Mouse (Mus musculus) heart, postnatal 0 days (tissue): Measurements from ENCODE around the gene Map3k20. TPM values are rescaled to one million over a fixed set of nuclear protein-coding genes. Genes with fewer than 3 reads are reported as not detected.

ENCODE experiments used
- ATAC-seq: fragments of 200-750 bp; cut with Nextera tagmentation; 2 replicates; pipeline ENCODE4 v1.8.0; 2017; ENCODE audit warnings: low read depth, moderate number of reproducible peaks, moderate library complexity; ENCODE audit not compliant: insufficient read depth
- DNase-seq: peaks from one replicate; pipeline ENCODE4 v3.0.0-alpha.2; 2016; ENCODE audit warnings: low spot score
- H3K27ac ChIP-seq: fragments of 300-500 bp; sonication (generic); 2 replicates; pipeline ENCODE4 v1.5.1; 2014; ENCODE audit warnings: low read depth, mild to moderate bottlenecking
- H3K27me3 ChIP-seq: fragments of 300-500 bp; sonication (generic); 2 replicates; pipeline ENCODE4 v1.6.1; 2014; ENCODE audit warnings: low read length, mixed read lengths; ENCODE audit not compliant: control insufficient read depth, insufficient read depth
- H3K36me3 ChIP-seq: fragments of 300-500 bp; sonication (generic); replicated peaks from 2 replicates; pipeline ENCODE4 v1.6.1; 2014; ENCODE audit warnings: low read length, mixed read lengths; ENCODE audit not compliant: control insufficient read depth, insufficient read depth
- H3K4me1 ChIP-seq: fragments of 300-500 bp; sonication (generic); 2 replicates; pipeline ENCODE4 v1.6.1; 2014; ENCODE audit warnings: antibody characterized with exemption; ENCODE audit not compliant: control insufficient read depth, insufficient read depth
- H3K4me2 ChIP-seq: fragments of 300-500 bp; sonication (generic); 2 replicates; pipeline ENCODE4 v1.6.1; 2014; ENCODE audit warnings: low read depth, mild to moderate bottlenecking, low read length, moderate library complexity
- H3K4me3 ChIP-seq: fragments of 300-500 bp; sonication (generic); 2 replicates; pipeline ENCODE4 v1.5.1; 2014; ENCODE audit warnings: low read depth, low read length
- H3K9ac ChIP-seq: fragments of 300-500 bp; sonication (generic); replicated peaks from 2 replicates; pipeline ENCODE4 v1.6.1; 2014; ENCODE audit warnings: low read depth, low read length, mixed read lengths
- H3K9me3 ChIP-seq: fragments of 300-500 bp; sonication (generic); replicated peaks from 2 replicates; pipeline ENCODE4 v1.6.1; 2016; ENCODE audit warnings: low read length; ENCODE audit not compliant: control insufficient read depth
- CTCF ChIP-seq: IDR thresholded peaks from 2 replicates; pipeline ENCODE4 v1.5.1; 2016; ENCODE audit warnings: antibody characterized with exemption, control low read depth, low read depth
- EP300 ChIP-seq: IDR thresholded peaks from 2 replicates; pipeline ENCODE4 v1.6.1; 2016; ENCODE audit warnings: antibody characterized with exemption, low read depth
- WGBS: fragments of 180-500 bp; shearing (Covaris S2); extraction: QIAGEN DNeasy Blood & Tissue Kit; methylation state at CpG from one replicate; pipeline ENCODE4 v1.1.7; 2014; 5-methylcytosine and 5-hydroxymethylcytosine counted together
- polyA plus RNA-seq: library from polyadenylated mRNA; unstranded; fragments of >200 nt; fragmentation: Nextera tagmentation; extraction: Ambion mirVana; gene quantifications from 2 replicates; pipeline ENCODE4 v1.2.1, GENCODE M21; 2015
- total RNA-seq: library from RNA; depleted of rRNA; stranded (reverse); fragments of >200 nt; gene quantifications from 2 replicates; pipeline ENCODE4 v1.2.3, GENCODE M21; 2014; ENCODE audit warnings: low replicate concordance

Gene Map3k20
- total and polyA plus RNA-seq, 2 experiments from 2014 or later: 26.1 to 95.0 TPM

DNA sequence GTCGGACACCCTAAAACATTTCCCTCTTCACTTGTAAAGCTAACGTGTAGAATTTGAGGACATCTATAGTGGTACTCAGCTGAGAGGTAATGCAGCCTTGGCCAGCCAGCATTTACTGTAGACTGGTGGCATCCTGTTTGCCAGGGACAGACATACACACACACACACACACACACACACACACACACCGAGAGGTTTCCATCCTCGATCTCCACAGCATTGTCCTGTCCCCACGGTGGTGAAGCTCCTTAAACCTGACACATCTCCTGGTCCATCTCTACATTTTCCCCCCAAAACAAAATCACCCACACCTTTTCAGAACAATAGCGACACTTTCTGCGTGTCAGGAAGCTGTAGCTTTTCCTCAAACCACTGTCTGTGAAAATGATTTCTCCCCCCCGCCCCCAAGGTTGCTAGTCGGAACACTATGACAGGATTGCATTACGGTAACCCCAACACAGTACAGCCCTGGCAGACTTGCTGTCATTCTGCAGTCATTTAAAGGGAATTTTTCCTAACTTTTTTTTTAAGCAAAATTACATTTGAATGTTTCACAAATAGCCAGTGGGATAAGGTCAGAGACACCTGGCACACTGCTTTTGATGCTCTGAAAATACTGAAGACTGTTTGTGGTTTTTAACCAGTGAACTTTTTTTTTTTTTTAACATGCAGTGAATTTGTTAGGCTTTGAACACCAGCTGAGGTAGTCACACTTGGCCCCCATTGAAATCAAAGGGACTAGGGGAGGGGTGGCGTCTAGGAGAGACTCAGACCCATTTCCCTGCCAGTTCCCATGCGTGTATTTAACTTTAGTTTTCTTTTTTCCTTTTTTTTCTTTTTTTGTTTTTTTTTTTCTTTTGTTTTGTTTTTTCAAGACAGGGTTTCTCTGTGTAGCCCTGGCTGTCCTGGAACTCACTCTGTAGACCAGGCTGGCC, 120.5 kb downstream of the Map3k20 start:
- H3K4me1 ChIP-seq: no peaks in the 10 kb centered on the region
- no peak for DNase-seq
- H3K4me2 ChIP-seq: no peak overlapping the region
- no peak for ATAC-seq
- H3K36me3 ChIP-seq: peaks cover 41% of the 10 kb centered on the region
- H3K9me3 ChIP-seq: no peaks in the 10 kb centered on the region
- H3K4me3 ChIP-seq: no peak overlapping the region
- TF ChIP-seq CTCF (no peak), EP300 (no peak)
- H3K27me3 ChIP-seq: no peaks in the 10 kb centered on the region
- H3K27ac ChIP-seq: 0 out of 2 replicates have a peak overlapping the region, but pooled peaks have one; percentile 14
- WGBS: 78% methylated on average over 12 of the region's 12 CpGs
- no peak overlapping the region for H3K9ac ChIP-seq

GRCm38 (mm10) chr2:72406701-72407100, 121.3 kb downstream of the Map3k20 start:
- ATAC-seq: no peak
- Histone ChIP-seq H3K4me1 (no peaks in the 10 kb centered on the region), H3K36me3 (peaks cover 34% of the 10 kb centered on the region), H3K27ac (peak overlapping the region; percentile 22; the same call in 1 of the 2 replicates), H3K4me3 (no peak overlapping the region), H3K27me3 (no peaks in the 10 kb centered on the region), H3K9me3 (no peaks in the 10 kb centered on the region), H3K9ac (no peak overlapping the region), H3K4me2 (no peak overlapping the region)
- TF ChIP-seq CTCF (no peak), EP300 (no peak)
- no peak for DNase-seq
- WGBS: 57% methylated on average over 10 of the region's 10 CpGs

GRCm38 (mm10) chr2:72407341-72408092, 122.1 kb downstream of the Map3k20 start:
- DNase-seq (no peak), ATAC-seq (no peak)
- H3K9ac ChIP-seq: no peak overlapping the region
- TF ChIP-seq EP300: no peak
- no peak for TF ChIP-seq CTCF
- no peak overlapping the region for H3K4me3 ChIP-seq
- no peak overlapping the region for H3K4me2 ChIP-seq
- no peaks in the 10 kb centered on the region for H3K9me3 ChIP-seq
- H3K27me3 ChIP-seq: no peaks in the 10 kb centered on the region
- no peaks in the 10 kb centered on the region for H3K4me1 ChIP-seq
- no peak overlapping the region for H3K27ac ChIP-seq
- peaks cover 31% of the 10 kb centered on the region for H3K36me3 ChIP-seq
- WGBS: 84% methylated on average over 17 of the region's 17 CpGs

DNA sequence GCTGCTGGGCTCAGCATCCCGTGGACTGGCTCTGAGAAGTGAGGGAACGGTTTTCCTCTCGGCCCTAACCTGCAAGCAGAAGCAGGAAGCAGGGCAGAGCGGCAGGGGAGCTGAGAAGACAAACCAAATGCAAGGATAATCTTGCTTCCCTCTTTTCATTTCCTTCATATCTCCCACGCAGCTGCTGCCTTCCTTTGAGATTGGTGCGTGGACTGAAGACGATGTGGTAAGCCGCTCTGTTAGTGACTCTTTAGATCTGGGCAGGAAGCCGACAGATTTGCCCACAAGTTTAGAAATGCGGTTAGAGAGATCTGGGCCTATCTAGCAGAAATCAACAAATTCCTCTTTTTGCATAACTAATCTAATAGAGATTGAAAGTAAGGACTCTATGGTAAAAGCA, 124.5 kb downstream of the Map3k20 start:
- no peak for DNase-seq

DNA sequence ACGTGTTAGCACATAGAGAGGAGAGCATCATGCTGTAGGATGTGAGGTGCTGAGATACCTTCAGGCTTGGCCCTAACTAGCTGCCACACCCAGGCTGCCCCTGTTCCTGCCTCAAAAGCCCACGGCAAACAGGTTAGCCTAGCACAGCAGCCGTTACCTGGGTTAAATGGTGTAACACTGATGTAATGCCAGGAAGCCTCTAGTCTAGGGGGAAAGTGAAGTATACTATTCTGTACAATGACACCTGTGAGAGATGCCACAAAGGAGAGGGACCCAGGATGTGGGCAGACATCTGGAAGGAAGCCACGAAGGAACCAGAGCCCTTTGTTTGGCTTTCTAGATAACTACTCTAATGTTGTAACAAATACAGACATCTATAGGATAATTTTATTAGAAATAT, 126.8 kb downstream of the Map3k20 start:
- H3K4me1 ChIP-seq: 0 out of 2 replicates have a peak, but pooled peaks cover 5% of the 10 kb centered on the region
- H3K27ac ChIP-seq: no peak overlapping the region
- H3K4me2 ChIP-seq: no peak overlapping the region
- H3K9me3 ChIP-seq: no peaks in the 10 kb centered on the region
- 78% methylated on average over 4 of the region's 4 CpGs for whole genome bisulfite sequencing
- no peak overlapping the region for H3K4me3 ChIP-seq
- H3K9ac ChIP-seq: no peak overlapping the region
- TF ChIP-seq CTCF (no peak), EP300 (no peak)
- no peak for ATAC-seq
- no peaks in the 10 kb centered on the region for H3K27me3 ChIP-seq
- peaks cover 13% of the 10 kb centered on the region; the same call in 1 of the 2 replicates for H3K36me3 ChIP-seq
- DNase-seq: no peak

More for the DNA sequence above, 124.5 kb downstream of the Map3k20 start:
- H3K9ac ChIP-seq: no peak overlapping the region
- H3K27ac ChIP-seq: no peak overlapping the region
- H3K4me2 ChIP-seq: no peak overlapping the region
- no peaks in the 10 kb centered on the region for H3K27me3 ChIP-seq
- H3K36me3 ChIP-seq: peaks cover 13% of the 10 kb centered on the region; the same call in 1 of the 2 replicates
- no peaks in the 10 kb centered on the region for H3K4me1 ChIP-seq
- no peak overlapping the region for H3K4me3 ChIP-seq
- no peaks in the 10 kb centered on the region for H3K9me3 ChIP-seq
- ATAC-seq: no peak
- TF ChIP-seq CTCF (no peak), EP300 (no peak)
- 68% methylated on average over 10 of the region's 10 CpGs for WGBS
